ENCODE assay signal across 10 mouse cellular contexts in genomic region chr5:144836100-144836499, GRCm38 (mm10).
DNase-seq lines count a peak whose midpoint lies in the region; ATAC-seq and TF ChIP-seq lines count a peak whose summit lies in the region.
"Had no signal": no experiment of that assay in that cellular context is flagged by ENCODE, and none has a peak within 500 bp of the region (broad histone marks: within the 10 kb centered on the region; RNA-seq: fewer than 3 reads in every experiment).

No protein-coding gene starts in this region.

- 77% methylated on average over 3 of the region's 3 CpGs for WGBS in liver, embryonic 14.5 days (ENCODE audit: insufficient replicate concordance)
- 91% methylated on average over 3 of the region's 3 CpGs for WGBS in limb, embryonic 14.5 days

- intact Hi-C loops in gastrocnemius, postnatal 36 days (cut with DNase I), result no loop called here

- H3K4me1 ChIP-seq in liver, embryonic 14.5 days (replicated peaks; ENCODE audit: control insufficient read depth in 2 of 2, insufficient read depth in 2 of 2, low read length in 1 of 2), result no peaks in the 10 kb centered on the region
- no peaks in the 10 kb centered on the region for H3K4me1 ChIP-seq in limb, embryonic 14.5 days (ENCODE audit: control insufficient read depth, insufficient read depth, low read length)
- H3K4me1 ChIP-seq: liver, embryonic 13.5 days had no signal

- H3K27me3 ChIP-seq in liver, embryonic 14.5 days (ENCODE audit: control insufficient read depth, insufficient read depth, low read length), result no peaks in the 10 kb centered on the region
- H3K27me3 ChIP-seq in limb, embryonic 14.5 days (ENCODE audit: control insufficient read depth, insufficient read depth, low read length), result no peaks in the 10 kb centered on the region
- H3K27me3 ChIP-seq: liver, embryonic 13.5 days had no signal

- no peak overlapping the region for H3K9ac ChIP-seq in liver, embryonic 14.5 days (replicated peaks)
- H3K9ac ChIP-seq in limb, embryonic 14.5 days (ENCODE audit: low read depth, low read length, severe bottlenecking), result no peak overlapping the region
- H3K9ac ChIP-seq: liver, embryonic 13.5 days had no signal

- no peak overlapping the region for H3K27ac ChIP-seq in liver, embryonic 14.5 days
- H3K27ac ChIP-seq in limb, embryonic 14.5 days (replicated peaks; ENCODE audit: low read depth, low read length), result no peak overlapping the region
- H3K27ac ChIP-seq: liver, embryonic 13.5 days had no signal

- no peaks in the 10 kb centered on the region for H3K9me3 ChIP-seq in liver, embryonic 14.5 days (ENCODE audit: control insufficient read depth, low read length)
- H3K9me3 ChIP-seq in limb, embryonic 14.5 days (ENCODE audit: control insufficient read depth, low read length), result no peaks in the 10 kb centered on the region
- H3K9me3 ChIP-seq: G1E; liver, embryonic 13.5 days had no signal

- TF ChIP-seq EP300 in liver, embryonic 14.5 days (IDR thresholded peaks at IDR 0.05; ENCODE audit: low read depth), result no peak

- H3K4me3 ChIP-seq in liver, embryonic 14.5 days (ENCODE audit: insufficient read depth in 1 of 2, low read depth in 2 of 2, low read length in 2 of 2), result no peak overlapping the region
- H3K4me3 ChIP-seq in limb, embryonic 14.5 days (replicated peaks; ENCODE audit: low read length), result no peak overlapping the region
- H3K4me3 ChIP-seq: liver, embryonic 13.5 days had no signal

- TF ChIP-seq CTCF in liver, embryonic 14.5 days (IDR thresholded peaks at IDR 0.05; ENCODE audit: low read depth), result peak; percentile 24; the same call in 1 of the 2 replicates

- no peak overlapping the region for H3K4me2 ChIP-seq in liver, embryonic 14.5 days (ENCODE audit: low read depth)
- no peak overlapping the region for H3K4me2 ChIP-seq in limb, embryonic 14.5 days (replicated peaks; ENCODE audit: low read depth, low read length, severe bottlenecking)
- H3K4me2 ChIP-seq: liver, embryonic 13.5 days had no signal

- H3K36me3 ChIP-seq in liver, embryonic 14.5 days (replicated peaks; ENCODE audit: control insufficient read depth, insufficient read depth, low read depth), result peaks cover 31% of the 10 kb centered on the region
- peaks cover 100% of the 10 kb centered on the region for H3K36me3 ChIP-seq in limb, embryonic 14.5 days (ENCODE audit: control insufficient read depth, insufficient read depth, low read length)

- peak; percentile 56 to 71 for DNase-seq in cerebellum, postnatal 14 days
- no peak for DNase-seq in liver, embryonic 14.5 days (ENCODE audit: low read depth in 3 of 3, low spot score in 3 of 3)
- no peak for DNase-seq in liver
- DNase-seq in brain, adult 2 months (ENCODE audit: low read depth, low spot score), result peak; percentile 60
- peak; percentile 51 for DNase-seq in limb, embryonic 14.5 days (ENCODE audit: low spot score)
- no peak for DNase-seq in gastrocnemius, postnatal 36 days
- DNase-seq: liver, embryonic 13.5 days had no signal

- TF ChIP-seq POLR2A in limb, embryonic 14.5 days (IDR thresholded peaks at IDR 0.05; ENCODE audit: borderline replicate concordance, extremely low read depth, insufficient read depth, insufficient read length), result no peak

- no peak for ATAC-seq in cerebellum, adult (ENCODE audit: insufficient number of reproducible peaks, low FRiP score, low TSS enrichment)
- no peak for ATAC-seq in liver, embryonic 14.5 days (ENCODE audit: insufficient read depth)
- no peak for ATAC-seq in limb, embryonic 14.5 days (ENCODE audit: low FRiP score, low read depth)
- no peak for ATAC-seq in erythroid progenitor cell, adult 5-6 weeks (replicated peaks; ENCODE audit: low FRiP score, poor library complexity, severe bottlenecking)

Comparison
In these comparisons a context has a peak if more than half of its experiments do, and no peak if none do; other contexts are left out.
1. DNase-seq: peak in cerebellum, postnatal 14 days (2 of 2), brain, adult 2 months (single experiment) and limb, embryonic 14.5 days (single experiment); none in liver, embryonic 14.5 days (0 of 3), liver (single experiment) and gastrocnemius, postnatal 36 days (0 of 2).